Mouse (Mus musculus) Patski (cell line): ENCODE results near the gene Pappa. TPM values are rescaled to one million over a fixed set of nuclear protein-coding genes. Genes with fewer than 3 reads are reported as not detected.

Source experiments
- ATAC-seq: fragments of 100-300 bp; one replicate; pipeline ENCODE4 v1.8.0; 2021
- CTCF ChIA-PET: fragments of 350-600 bp; sonication (Branson Sonifier 250); formaldehyde crosslinking; loops from one replicate; lab custom pipeline; 2022; ENCODE audit warnings: inconsistent platforms; lab: Charles Lee
- POLR2A ChIA-PET: fragments of 350-600 bp; sonication (Branson Sonifier 250); formaldehyde crosslinking; loops from one replicate; lab custom pipeline; 2022; ENCODE audit warnings: antibody characterized with exemption, inconsistent platforms; lab: Charles Lee
- DNase-seq: peaks from one replicate; pipeline ENCODE4 v3.0.0-alpha.2; 2011; ENCODE audit warnings: low read depth, low spot score
- H3K27me3 ChIP-seq: fragments of 371-371 bp; one replicate; pipeline ENCODE4 v1.5.1; 2021
- CTCF ChIP-seq: fragments of 100-300 bp; IDR thresholded peaks from one replicate; pipeline ENCODE4 v1.5.1; 2021
- in situ Hi-C: fragments of 300-500 bp; cut with MboI; formaldehyde crosslinking; loops from 3 replicates; pipeline ENCODE4 v1.11.1; 2018; ENCODE audit warnings: low pct_unique_long_range_greater_than_20kb, mixed read lengths
- polyA plus RNA-seq: library from polyadenylated mRNA; unstranded; gene quantifications from one replicate; pipeline ENCODE4 v1.2.3, GENCODE M21; 2021

Gene Pappa
- polyA plus RNA-seq, 1 experiment from 2014 or later: 0.98 TPM

DNA sequence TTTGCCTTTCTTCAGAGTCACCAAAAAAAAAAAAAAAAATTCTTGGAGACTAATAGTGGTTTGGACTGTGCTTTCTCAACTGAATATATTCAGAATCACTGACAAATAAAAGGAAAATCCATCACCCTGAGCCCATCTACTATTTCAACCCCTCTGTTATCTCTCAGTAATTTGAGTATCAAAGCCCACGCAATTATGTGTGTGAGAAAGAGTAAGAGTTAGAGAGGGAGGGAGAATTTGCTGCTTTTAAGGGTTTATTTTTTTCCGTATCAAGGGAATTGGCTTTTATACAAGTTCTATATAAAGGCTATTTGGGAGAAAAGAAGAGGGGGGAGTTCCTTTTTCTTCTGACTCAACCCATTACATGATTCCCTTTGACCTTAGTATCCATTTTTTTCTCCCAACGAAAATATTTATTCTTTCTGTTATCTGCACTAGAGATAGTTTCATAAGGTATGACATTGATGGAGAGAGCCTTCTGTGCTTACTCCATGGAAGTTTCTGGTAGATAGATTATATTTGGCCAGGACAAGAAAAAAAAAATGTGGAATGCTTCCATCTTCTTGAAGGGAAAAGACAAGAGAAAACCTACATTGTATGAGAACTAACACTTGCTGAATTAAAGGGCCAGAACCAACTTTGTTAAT, 85.5 kb downstream of the Pappa start:
- no peak for DNase-seq
- CTCF ChIA-PET: no interaction called here
- no peak for ATAC-seq
- no peaks in the 10 kb centered on the region for H3K27me3 ChIP-seq
- POLR2A ChIA-PET: no interaction called here
- in situ Hi-C loops: loop anchor here (10.0 kb wide), 1 partner anchor 285 kb away; no protein-coding TSS in a partner anchor
- TF ChIP-seq CTCF: no peak

DNA sequence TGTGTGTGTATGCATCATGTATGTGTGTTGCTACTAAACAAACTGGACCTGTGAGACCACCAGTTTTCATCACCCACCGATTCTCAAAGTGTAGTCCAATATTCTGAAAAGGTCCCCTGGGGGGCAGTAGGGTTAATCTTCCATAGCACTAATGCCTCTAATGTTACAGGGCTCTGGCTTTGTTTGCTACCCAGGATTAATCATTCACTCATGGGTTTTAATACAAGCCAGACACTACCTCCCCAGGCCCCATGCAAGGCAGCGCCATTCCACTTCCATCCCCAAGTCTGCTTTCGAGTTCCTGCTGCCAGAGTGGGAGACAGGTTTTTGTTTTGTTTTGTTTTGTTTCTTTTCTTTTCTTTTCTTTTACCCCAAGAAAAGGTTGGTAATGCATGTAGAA, 92.7 kb downstream of the Pappa start:
- ATAC-seq (peak; percentile 62), DNase-seq (peak; percentile 55)
- POLR2A ChIA-PET: no interaction called here
- no peaks in the 10 kb centered on the region for H3K27me3 ChIP-seq
- no peak for TF ChIP-seq CTCF
- CTCF ChIA-PET: interaction anchor here (1.1 to 1.7 kb wide), 3 partner anchors 9 to 17 kb away, joined by 3 to 5 read pairs (median 3); no protein-coding TSS in a partner anchor
- in situ Hi-C loops: no loop called here

GRCm38 (mm10) chr4:65217651-65218364, 93.8 kb downstream of the Pappa start:
- H3K27me3 ChIP-seq: no peaks in the 10 kb centered on the region
- ChIA-PET CTCF (interaction anchor here (1.0 to 1.7 kb wide), 4 partner anchors 8 to 16 kb away, joined by 3 to 5 read pairs (median 4); no protein-coding TSS in a partner anchor), POLR2A (no interaction called here)
- no peak for TF ChIP-seq CTCF
- no peak for DNase-seq
- in situ Hi-C loops: no loop called here
- no peak for ATAC-seq

DNA sequence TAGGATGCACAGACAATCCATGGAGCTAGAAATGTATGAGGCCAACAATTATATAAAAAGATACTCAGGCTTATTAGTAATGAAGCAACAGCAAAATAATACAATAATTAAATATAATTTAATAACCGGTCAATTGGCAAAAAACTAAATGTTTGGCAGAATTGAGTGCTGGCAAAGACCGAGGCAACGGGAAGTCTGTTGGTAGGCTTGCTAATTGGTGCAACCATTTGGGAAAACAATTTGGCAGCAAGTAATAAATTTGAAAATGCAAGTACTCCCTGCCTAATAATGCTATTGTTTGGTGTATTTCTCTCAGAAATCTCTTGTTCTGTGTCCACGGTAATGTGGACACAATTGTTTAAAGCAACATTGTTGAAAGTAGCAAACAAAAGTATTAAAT, 99.9 kb downstream of the Pappa start:
- ChIA-PET CTCF (no interaction called here), POLR2A (no interaction called here)
- no peak for TF ChIP-seq CTCF
- no peaks in the 10 kb centered on the region for H3K27me3 ChIP-seq
- in situ Hi-C loops: no loop called here
- DNase-seq (no peak), ATAC-seq (no peak)

DNA sequence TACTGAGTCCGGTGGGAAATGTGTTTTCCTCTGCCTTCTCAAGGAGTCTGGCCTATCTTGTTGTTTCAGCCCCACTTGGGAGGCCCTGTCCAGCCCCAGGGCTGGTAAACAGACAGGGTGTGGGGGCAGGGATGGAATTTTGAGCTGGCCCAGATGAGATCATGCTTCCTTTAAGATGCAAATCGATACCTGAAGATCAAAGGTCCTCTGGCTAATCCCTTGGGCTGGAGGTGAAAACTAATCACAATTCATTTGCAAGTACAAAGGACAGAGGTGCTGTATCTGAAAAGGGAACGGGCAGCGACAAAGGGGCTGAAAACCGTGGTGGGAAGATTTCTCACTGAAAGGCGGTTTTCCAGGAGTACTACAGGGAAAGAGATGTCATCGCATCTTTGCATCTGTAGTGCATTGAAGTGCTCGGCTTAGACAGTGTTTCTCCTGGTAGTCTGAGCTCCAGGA, 114.6 kb downstream of the Pappa start:
- no peak for DNase-seq
- in situ Hi-C loops: no loop called here
- no peak for TF ChIP-seq CTCF
- ChIA-PET POLR2A (no interaction called here), CTCF (interaction anchor here (0.8 kb wide), 1 partner anchor 83 kb away, joined by 3 read pairs; no protein-coding TSS in a partner anchor)
- H3K27me3 ChIP-seq: no peaks in the 10 kb centered on the region
- no peak for ATAC-seq

- CTCF ChIA-PET: no interaction called here
- DNase-seq (peak; percentile 61), ATAC-seq (peak; percentile 71)
- in situ Hi-C loops: loop anchor here (5.0 to 10.0 kb wide), 3 partner anchors 110 to 708 kb away; no protein-coding TSS in a partner anchor
- POLR2A ChIA-PET: no interaction called here
- TF ChIP-seq CTCF: peak; percentile 32
- no peaks in the 10 kb centered on the region for H3K27me3 ChIP-seq
These were observed 118.5 kb downstream of the Pappa start for GRCm38 (mm10) chr4:65242434-65242931.

- no peaks in the 10 kb centered on the region for H3K27me3 ChIP-seq
- in situ Hi-C loops: loop anchor here (5.0 to 10.0 kb wide), 3 partner anchors 111 to 708 kb away; no protein-coding TSS in a partner anchor
- POLR2A ChIA-PET: no interaction called here
- CTCF ChIA-PET: no interaction called here
- DNase-seq (no peak), ATAC-seq (no peak)
- no peak for TF ChIP-seq CTCF
These were observed 119.3 kb downstream of the Pappa start for GRCm38 (mm10) chr4:65243245-65243644.

GRCm38 (mm10) chr4:65245015-65245414, 121.0 kb downstream of the Pappa start:
- no peaks in the 10 kb centered on the region for H3K27me3 ChIP-seq
- TF ChIP-seq CTCF: no peak
- in situ Hi-C loops: loop anchor here (10.0 kb wide), 1 partner anchor 710 kb away; no protein-coding TSS in a partner anchor
- ChIA-PET POLR2A (no interaction called here), CTCF (no interaction called here)
- no peak for DNase-seq
- ATAC-seq: no peak

GRCm38 (mm10) chr4:65245440-65245839, 121.5 kb downstream of the Pappa start:
- ChIA-PET POLR2A (no interaction called here), CTCF (no interaction called here)
- in situ Hi-C loops: loop anchor here (10.0 kb wide), 1 partner anchor 711 kb away; no protein-coding TSS in a partner anchor
- DNase-seq (no peak), ATAC-seq (no peak)
- no peak for TF ChIP-seq CTCF
- no peaks in the 10 kb centered on the region for H3K27me3 ChIP-seq

DNA sequence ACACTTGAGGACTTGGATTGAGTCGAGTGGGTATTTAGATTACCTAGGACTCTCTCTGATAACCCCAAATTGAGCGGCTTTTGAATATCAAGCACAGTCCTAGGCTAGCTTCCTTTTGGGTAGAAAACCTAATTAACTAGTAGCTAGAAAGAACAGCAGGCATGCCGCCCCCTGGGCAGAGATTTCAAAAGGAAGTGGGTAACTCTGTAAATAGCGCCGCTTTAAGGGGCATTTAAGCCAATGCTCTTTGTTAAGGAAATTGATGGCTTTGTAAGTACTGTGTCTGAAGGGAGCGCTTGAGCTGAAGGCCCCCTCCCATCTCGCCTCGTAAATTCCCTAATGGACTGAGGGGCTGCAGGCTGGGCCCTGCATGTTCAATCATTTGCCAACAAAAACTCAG, 128.2 kb downstream of the Pappa start:
- no peaks in the 10 kb centered on the region for H3K27me3 ChIP-seq
- ChIA-PET POLR2A (no interaction called here), CTCF (no interaction called here)
- in situ Hi-C loops: no loop called here
- no peak for DNase-seq
- TF ChIP-seq CTCF: no peak
- ATAC-seq: no peak
